Mouse (Mus musculus) cerebellum, postnatal 14 days (tissue): Measurements from ENCODE around the gene Gm8453.
"Not testable (repeated sequence)": the region's sequence is repeated elsewhere in the genome, so short reads cannot be mapped to it uniquely, and the experiment has no call there.

Source experiments
- DNase-seq, 2 experiments: peaks; one replicate each; pipeline ENCODE4 v3.0.0; 2021; ENCODE audit warnings: mixed read lengths in 2 of 2

Gene Gm8453

DNA sequence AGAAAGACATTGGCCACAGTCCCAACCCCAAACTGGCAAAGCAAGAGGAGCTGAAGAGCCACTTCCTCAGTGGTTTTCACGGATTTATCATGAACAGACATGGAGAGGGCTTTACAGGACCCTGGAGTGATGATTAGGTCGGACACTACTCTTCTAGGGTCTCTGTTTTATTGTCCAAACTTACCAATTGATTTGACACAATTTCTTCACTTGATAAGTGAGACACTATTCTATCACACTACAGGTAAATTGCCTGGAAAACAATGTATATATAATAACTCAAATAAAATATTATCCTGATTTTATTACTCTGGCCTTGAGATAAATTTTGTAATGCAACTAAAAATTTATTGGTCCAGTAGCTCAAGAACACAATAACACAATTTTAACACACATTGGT is at the start of gene Gm8453:
Gene Gm8453 (minus strand): TSS at position 101 of the 400 bp plus-strand sequence.
- not testable (repeated sequence) for DNase-seq

DNA sequence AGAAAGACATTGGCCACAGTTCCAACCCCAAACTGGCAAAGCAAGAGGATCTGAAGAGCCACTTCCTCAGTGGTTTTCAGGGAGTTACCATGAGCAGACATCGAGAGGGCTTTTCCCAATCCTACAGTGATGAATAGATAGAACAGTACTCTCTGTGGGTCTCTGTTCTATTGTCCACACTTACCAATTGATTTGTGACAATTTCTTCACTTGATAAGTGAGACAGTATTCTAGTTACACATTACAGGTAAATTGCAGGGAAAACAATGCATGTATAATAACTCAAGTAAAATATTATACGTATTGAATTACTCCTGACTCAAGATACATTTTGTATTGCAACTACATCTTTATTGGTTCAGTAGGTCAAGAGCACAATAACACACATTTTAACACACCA is 28.1 kb downstream of the Gm8453 start, which contains the start of gene Gm8653:
Gene Gm8653 (minus strand): TSS at position 101 of the 400 bp plus-strand sequence.
- DNase-seq: not testable (repeated sequence)

DNA sequence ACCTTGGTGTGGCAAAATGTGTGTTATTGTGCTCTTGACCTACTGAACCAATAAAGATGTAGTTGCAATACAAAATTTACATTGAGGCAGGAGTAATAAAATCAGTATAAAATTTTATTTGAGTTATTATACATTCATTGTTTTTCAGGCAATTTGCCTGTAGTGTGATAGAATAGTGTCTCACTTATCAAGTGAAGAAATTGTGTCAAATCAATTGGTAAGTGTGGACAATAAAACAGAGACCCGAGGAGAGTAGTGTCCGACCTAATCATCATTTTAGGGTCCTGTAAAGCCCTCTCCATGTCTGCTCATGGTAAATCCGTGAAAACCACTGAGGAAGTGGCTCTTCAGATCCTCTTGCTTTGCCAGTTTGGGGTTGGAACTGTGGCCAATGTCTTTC is 40.2 kb downstream of the Gm8453 start, which contains the start of gene Vmn1r143:
Gene Vmn1r143 (plus strand): TSS at position 301 of the 400 bp plus-strand sequence.
- DNase-seq: not testable (repeated sequence)
